Mouse (Mus musculus): Measurements from ENCODE around the gene Glrp1.

DNA sequence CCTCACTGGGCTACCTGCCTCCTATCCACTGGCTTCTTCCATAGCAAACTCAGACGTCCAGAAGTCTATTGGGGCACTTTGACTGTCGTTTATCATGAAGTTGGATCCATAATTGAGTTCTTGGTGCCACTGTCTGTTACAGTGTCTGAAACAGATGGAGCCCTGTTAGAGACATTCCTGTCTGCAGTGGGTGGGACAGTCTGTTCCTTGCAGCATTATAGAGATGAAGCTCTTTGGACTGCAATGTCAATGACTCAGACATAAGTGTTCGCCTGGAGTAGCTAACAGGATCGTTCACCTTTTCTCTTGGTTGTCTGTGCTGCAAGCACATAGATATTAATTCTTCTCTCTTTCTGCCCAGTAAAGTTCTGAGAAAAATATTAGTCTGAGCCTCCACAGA, 25.8 kb downstream of the Glrp1 start:
- TF ChIP-seq POLR2A (IDR thresholded peaks at IDR 0.05; ENCODE audit: control insufficient read depth, extremely low read depth, insufficient read depth, low read length, poor library complexity) (no peak), CTCF (IDR thresholded peaks at IDR 0.05; ENCODE audit: borderline replicate concordance, control insufficient read depth, extremely low read depth, insufficient read depth, low read length, poor library complexity) (no peak)
